Mouse (Mus musculus): Measurements from ENCODE around the gene Arhgef28. TPM values are rescaled to one million over a fixed set of nuclear protein-coding genes. Genes with fewer than 3 reads are reported as not detected.
"Not testable (repeated sequence)": the region's sequence is repeated elsewhere in the genome, so short reads cannot be mapped to it uniquely, and the experiment has no call there.

The Arhgef28 gene
- polyA plus RNA-seq, 2 experiments from 2014 or later: 0.08 TPM; not detected in 1

DNA sequence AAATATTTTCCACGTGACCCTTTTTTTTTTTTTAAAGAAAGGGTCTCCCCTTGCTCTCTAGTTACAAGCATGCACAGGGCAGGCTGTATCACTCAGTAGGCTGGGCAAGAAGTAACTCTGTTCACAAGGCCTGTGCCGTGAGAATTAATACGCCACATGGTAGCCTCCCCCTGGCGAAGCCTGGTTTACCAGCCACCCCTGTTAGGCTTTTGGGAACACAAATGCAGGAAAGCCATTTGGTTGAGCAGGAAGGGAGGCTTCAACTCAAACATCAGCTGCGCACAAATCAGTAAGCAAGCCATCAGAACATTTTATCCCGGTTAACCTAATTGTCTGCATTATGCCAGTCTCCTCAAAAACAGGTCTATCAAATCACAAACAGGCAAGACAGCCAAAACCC, 136.6 kb downstream of the Arhgef28 start:
- ATAC-seq: no peak

DNA sequence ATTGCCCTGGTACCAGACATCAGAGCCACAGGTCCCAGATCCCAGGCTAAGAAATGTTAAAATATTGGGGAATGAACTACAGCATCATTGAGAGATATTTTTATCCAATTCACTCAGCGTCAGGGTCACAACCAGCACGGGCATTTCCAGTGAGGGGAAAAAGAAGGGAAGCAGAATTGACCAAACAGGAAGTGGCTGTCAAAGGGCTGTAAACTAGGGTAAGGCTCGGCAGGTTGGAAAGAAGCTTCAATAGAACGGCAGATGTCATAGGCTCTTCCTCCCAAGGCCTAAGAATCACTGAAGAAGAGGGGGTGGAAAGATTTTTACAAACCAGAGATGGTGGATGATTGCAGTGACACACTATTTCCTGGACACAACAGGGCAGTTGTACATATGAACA, 143.4 kb downstream of the Arhgef28 start:
- ATAC-seq: no peak

GRCm38 (mm10) chr13:98060121-98060520, 146.1 kb downstream of the Arhgef28 start:
- not testable (repeated sequence) for ATAC-seq

- ATAC-seq: no peak
These were observed 151.0 kb downstream of the Arhgef28 start for GRCm38 (mm10) chr13:98055194-98055593.

DNA sequence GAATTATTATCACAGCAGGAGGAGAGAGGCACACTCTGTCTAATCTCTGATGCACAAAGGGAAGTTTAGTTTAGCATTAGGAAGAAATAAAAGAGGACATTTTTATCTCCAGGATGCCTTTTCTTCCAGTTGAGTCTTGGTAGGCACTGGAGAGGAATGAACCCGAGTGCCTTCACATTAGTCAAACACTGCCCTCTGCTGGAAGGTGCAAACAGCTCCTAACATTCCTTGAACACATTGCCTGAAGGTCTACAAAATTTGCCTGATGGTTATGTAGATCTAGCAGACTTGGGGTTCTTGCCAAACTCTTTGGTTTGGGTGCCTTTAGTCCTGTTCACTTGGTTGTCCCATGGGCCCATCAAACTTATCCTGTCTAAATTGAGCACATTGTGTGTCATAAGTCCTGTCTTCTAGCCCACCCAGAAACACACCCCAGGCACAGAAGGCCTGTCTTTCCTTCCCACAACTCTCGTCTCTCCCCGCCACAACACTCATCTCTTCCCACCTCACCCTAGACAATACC, 165.6 kb downstream of the Arhgef28 start:
- no peak for ATAC-seq

GRCm38 (mm10) chr13:98038731-98039130, 167.5 kb downstream of the Arhgef28 start:
- no peak for ATAC-seq

GRCm38 (mm10) chr13:98037693-98038092, 168.5 kb downstream of the Arhgef28 start:
- ATAC-seq: no peak

- ATAC-seq: peak; percentile 36
These were observed 174.6 kb downstream of the Arhgef28 start for GRCm38 (mm10) chr13:98031642-98031960.

GRCm38 (mm10) chr13:98030959-98031641, 175.1 kb downstream of the Arhgef28 start:
- peak; percentile 84 for ATAC-seq

- ATAC-seq: no peak
These were observed 176.2 kb downstream of the Arhgef28 start for GRCm38 (mm10) chr13:98030041-98030440.

DNA sequence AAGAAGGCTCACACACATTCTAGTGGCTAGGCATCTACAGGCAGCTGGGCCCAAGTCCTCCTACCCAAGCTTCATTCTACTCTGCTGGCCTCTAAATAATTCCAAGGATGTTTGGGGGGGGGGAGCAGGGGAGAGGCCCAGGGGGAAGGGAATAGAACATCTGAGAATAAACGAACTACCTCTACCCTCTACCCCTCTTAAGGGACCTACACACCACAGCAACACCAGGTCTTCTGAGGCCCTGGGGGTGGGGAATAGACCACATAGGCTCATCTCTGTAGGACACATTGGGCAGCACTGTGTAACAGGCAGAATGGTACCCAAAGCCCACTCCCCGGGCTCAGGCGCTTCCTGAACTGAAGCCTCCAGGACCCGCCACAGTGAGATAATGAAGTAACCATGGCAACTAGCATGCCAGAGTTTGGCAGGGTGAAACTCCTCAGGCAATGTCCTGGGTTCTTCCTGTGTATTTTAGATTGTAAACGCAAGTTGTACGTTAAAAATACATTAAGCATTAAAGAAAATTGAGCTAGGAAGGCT, 177.5 kb downstream of the Arhgef28 start:
- no peak for ATAC-seq

GRCm38 (mm10) chr13:98027641-98028204, 178.5 kb downstream of the Arhgef28 start:
- ATAC-seq: no peak

DNA sequence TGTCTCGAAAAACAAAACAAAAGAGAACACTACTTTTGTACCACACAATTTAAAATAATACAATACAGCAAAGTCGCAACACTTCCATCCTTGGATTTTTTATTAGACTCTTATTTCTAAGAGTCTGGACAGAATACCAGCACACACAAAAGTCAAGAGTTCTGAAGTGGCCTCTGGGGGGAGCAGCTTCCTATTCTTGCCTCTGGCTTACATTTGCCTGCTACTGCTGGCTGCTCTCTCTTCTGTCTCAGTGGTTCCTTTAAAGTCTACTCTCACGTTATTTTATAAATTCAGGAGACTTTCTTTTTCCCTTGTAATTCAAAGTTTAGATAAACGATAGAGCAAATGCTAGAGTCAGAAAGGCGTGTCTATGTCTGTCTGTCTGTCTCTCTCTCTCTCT, 179.1 kb downstream of the Arhgef28 start:
- ATAC-seq: no peak

DNA sequence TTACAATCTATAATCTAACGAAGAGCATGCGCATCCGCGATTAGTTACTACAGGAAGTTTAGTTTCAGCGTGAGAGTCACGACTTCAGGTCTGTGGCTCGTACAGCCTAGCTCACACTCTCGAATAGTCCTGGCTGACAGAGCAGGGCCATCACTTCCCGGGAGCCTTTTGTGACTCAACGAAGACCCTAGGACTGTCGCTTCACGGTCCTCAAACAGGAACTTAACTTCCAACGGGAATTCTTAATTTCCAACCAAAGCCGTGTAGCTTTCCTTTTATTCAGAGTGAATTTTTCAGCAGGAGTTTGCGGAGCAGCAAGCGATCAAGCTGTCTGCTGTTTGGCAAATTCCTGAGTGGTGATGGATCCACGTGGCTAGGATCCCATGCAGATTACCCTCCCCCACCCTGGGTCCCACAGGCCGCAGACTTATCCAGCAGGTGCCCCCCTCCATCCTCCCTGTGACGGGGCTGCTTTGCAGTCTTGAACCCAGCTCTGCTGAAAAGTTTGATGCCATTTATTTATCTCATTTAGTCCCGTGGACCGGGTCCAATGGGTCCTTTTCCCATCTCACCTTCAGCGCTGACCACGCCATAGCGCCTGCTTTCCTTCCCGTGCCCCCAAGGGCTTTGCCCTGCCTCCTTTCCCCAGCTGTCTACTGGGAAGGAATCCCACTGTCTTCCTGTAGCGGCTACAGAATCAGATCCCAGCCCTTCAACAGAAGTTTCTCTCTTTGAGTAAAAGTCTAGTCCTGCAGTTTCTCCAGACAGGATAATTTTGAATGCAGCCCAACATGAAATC, 180.3 kb downstream of the Arhgef28 start:
- no peak for ATAC-seq

- ATAC-seq: no peak
These were observed 181.1 kb downstream of the Arhgef28 start for GRCm38 (mm10) chr13:98025162-98025561.

DNA sequence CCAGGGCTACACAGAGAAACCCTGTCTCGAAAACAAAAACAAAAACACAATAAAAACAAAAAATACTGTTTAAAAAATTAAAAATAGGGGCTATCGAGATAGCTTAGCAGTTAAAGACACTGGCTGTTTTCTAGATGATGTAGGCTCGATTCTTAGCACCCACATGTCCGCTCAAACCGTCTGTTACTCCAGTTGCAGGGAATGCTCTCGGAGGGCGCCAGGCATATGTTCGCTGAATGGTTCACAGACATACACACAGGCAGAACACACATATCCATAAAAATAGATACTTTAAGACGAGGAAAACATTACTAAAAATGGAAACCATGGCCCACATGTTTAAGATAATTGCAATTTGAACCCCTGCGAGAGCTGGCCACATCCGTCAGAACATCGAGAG, 181.6 kb downstream of the Arhgef28 start:
- no peak for ATAC-seq

- no peak for ATAC-seq
These were observed 184.3 kb downstream of the Arhgef28 start for GRCm38 (mm10) chr13:98021906-98022305.

- not testable (repeated sequence) for ATAC-seq
These were observed 187.4 kb downstream of the Arhgef28 start for GRCm38 (mm10) chr13:98018837-98019236.

DNA sequence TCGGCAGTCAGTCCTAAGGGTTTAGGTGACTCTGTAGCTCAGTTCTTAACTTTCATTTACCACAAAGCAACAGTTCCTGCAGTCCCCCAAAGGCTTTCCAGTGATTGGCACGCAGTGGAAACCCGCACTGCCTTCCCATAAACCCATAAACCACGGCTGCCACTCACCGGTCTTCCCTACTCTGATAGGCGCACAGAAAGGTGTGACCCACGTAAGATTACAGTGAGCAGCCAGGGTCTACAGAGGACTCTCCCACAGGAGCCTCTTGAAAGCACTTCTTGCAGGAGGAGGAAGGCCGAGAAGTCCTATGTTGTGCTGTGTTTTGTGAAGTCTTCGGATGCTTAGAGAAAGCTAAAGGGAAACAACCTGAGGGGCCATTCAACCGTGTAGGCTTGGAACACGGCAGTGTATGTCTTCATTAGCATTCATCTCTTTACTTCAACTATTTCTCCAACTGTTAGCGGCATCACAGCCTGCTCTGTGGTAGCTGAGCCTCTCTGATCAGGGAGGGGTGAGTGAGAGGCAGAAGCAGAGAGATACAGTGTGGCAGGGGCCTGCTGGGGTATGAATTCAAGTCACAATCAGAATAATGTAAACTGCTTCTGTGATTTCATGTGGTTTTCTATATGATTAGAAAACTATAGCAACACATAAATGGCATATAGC, 189.2 kb downstream of the Arhgef28 start:
- no peak for ATAC-seq

DNA sequence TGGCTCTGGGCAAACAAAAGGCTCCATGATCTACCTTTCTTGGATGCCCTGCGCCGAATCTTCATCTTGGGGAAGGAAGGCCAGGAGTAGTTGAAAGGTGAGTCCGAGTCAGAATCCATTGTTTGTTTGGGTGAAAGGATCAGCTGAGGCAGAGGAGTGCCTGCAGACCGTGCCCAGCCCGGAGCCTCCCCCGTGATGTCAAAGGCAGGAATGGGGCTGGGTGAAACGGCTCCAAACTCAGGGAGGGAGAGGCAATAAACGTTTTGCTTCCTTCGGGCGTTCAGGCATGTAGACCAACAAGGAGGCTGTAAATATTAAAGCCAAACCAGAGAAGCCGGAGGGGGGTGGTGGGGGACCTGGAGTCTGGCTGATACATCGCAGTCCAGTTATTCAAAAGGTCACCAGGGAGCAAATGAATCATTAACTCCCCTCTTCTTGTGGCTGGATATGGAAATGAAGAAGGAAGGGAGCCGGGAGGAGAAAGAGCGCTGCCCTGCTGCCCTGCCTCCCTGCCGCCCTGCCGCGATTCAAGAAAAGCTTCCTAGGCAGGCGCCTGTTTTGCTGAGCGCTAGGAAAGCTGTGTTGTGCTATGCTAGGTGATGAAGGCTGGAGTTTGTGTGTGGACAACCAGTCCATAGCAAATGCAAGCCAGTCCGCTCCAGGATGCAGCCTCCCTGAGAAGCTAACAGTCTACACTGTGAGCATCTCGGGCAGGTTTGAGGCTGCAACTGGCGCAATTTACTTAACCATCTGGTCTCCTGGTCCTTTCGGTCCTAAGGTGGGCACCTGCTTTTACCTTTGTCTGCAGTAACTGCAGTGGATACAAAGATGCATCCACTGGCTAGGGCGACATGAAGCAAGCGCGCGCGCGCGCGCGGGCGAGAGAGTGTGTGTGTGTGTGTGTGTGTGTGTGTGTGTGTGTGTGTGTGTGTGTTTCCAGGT, 190.0 kb downstream of the Arhgef28 start:
- no peak for ATAC-seq

GRCm38 (mm10) chr13:98014892-98015291, 191.3 kb downstream of the Arhgef28 start:
- no peak for ATAC-seq

DNA sequence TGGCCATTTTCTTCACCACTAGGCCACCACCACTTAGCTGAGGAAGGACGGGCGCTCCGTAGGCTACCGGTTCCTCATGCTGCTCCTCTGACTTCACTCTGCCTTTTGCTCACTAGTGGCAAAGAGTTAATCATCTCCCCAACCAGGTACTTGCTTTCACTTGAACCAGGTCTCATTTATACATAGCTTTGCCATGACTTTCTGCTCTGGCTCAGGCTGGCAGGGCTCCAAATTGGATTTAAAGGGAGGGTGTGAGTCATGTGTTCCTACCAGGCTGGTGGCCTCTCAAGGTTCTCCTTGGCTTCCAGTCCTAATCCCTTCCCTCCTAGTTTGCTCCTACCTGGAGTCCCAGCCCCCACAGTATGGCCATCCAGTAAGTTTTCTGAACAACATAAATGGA, 192.5 kb downstream of the Arhgef28 start:
- ATAC-seq: no peak

Data from activated CD4-positive, CD25-positive, alpha-beta regulatory T cell, adult 4 months (primary cell).